Mouse (Mus musculus): ENCODE results near the gene Abi3bp. TPM values are rescaled to one million over a fixed set of nuclear protein-coding genes. Genes with fewer than 3 reads are reported as not detected.

The Abi3bp gene
- 10 to 100 TPM; 15.1 to 16.0 (median 15.2) TPM for total RNA-seq (2022)

DNA sequence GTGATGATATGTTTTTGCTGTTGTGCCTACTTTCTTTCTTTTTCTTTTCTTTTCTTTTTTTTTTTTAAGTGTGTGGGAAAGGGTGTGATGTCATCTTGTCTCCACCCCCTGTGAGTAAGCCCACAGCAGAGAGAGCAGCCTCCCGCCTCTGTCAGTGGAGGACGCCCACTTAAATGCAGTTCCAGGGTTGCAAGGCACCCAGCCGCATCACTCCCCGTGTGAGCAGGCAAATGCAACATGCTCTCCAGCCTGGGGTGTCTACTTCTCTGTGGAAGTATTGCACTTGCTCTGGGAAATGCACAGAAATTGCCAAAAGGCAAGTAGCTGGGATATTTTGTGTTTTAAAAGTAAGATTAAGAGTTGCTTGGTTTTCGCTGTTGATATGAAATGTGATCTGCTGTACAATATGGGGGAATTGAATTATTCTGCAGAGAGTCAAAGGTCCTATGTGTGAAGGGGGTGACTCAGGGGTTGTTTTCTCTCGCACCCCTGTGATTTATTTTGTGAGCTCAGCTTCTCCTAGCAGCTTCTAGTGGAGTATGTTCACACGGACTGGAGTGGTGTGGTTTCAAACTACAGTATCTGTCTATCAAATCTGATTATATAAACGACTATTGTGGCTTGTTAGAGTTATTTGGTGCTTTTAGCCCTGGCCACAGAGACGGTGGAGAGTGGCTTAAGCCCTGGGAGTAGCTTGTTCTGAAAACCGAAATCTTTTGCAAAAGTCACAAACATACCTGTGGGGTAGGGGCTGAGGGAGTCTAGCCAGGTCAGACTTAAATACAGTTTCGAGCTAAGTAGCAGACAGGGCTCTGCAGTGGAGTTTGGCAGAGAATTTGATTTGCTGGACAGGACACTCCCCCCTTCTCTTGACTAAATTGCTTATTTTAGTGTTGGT, at the start of gene Abi3bp:
TSS of gene Abi3bp (plus strand) at position 202 of the 898 bp plus-strand sequence.
- peak; percentile 18 to 50 for DNase-seq (ENCODE audit: low spot score in 2 of 2)

DNA sequence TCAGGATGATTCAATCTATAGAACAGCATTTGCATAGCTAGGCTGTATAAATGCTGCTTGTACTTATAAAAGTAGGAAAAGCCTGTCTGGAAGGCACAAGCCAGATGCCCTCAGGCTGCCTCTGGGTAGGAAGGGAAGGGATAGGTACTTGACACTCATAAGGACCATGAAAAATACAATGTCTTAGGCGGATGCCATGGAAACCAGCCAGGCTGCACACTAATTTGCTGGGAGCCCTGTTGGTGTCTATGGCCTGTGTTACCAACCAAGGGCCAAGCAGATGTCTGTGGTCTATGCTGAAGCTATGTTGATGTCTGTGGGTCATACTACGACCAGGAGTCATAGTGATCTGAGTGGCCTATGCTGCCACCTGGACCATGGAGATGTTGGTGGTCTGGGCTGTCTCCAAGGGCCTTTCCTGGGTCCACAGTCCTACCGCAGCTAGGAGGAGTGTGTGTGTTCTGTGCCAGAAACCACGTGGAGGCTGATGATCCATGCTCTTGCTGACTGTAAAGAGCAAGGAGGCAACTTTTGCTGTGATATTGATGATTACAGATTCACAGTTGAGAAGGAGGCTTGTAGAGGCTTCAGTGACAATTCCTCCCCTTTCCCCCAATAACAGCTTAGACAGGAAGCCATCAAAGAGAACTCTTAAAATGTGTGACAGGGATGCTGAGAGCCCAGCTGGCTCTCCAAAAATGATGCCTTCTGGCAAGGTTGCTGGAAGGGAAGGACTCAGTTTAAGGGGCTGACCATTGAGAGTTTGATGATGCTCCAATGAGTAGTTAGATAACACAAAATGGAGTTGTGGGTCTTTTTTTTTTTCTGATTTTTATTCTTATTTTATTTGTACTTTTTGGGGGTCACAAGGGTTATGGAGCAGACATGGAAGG, 42.1 kb upstream of the Abi3bp start:
- DNase-seq (ENCODE audit: low spot score in 2 of 2): no peak

DNA sequence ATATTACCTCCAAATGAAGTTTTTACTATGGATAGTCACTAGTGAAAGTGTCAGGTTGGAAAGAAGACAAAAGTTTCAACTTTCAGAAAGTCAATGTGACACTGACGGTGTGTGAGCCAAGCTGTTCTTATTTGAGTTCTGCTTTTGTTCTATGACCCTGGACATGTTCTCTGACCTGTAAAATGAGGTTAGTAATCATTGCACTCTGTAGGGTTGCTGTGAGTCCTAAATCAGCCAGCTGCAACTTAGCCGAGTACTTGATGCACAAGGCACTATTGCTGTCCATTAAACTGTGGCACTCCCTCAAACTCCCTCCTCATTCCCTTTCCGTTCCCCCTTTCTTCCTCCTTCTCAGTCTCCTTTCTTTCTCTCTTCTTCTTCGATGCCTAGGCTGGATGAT, 37.4 kb upstream of the Abi3bp start:
- no peak for DNase-seq (ENCODE audit: low spot score in 2 of 2)

DNA sequence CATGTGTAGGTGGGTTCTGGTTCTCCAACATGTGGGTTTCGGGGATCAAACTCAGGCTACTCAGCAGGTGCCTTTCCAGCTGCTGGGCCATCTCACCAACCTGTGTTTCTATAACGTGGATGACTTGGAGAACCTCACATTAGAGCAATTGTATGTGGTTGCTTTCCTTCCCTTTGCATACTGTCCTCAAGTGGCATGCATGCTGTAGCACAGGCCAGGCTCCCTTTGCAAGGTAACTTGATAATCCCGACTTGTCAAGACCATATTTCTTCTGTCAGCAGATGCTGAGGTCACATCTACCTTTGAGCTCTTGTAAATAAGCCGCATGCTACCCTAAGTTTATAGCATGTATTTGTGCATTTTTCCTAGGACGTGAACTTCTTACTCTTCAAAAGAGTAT, 36.6 kb upstream of the Abi3bp start:
- DNase-seq (ENCODE audit: low spot score in 2 of 2): no peak

DNA sequence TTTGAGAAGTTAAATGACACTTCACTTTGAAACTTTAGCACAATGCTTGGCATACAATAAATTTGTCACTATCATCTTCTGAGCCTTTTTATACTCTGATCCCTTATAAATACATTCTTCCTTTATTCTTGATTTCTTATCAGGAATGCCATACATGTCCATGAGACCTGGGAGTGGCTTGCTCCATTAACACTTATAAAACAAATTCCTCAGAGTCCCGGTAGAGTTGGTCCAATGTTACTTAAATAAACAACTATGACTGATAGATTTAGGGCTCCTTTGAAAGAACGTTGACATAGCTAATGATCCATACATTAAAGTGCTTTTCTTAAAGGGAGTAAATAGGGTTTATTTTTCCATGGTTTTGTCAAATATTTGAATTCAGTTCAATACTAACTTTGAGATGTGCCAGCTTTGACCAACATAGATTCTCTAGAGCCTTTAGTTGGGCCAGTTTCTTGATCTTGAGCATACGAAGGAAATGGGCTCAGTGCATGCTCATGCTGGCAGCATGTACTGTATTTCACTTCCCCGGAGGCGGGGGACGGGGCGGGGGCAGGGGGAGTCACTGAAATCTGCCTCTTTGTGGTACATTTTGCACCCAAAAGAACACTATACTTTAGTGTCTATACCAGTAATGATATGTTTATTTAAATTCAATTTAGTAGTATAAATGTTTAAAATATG, 35.9 kb upstream of the Abi3bp start:
- no peak for DNase-seq (ENCODE audit: low spot score in 2 of 2)

DNA sequence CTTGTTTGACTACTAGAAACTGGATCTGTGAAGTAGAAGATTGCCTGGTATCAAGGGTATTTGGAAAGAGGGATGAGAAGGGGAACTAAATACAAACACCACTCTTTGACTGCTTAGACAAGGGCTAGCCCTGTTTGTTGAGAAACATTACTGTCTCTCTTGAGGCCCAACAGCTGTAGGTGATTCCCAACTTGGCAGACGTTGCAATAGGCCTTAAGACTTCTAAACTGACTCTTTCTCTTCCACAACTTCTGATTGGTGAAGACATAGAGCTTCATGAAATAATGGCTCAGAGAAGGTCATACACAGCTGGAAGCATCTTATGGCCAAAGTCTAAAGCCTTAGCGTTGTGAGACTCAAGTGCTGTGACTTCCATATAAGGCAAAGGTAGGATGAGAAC, 26.2 kb upstream of the Abi3bp start:
- DNase-seq (ENCODE audit: low spot score in 2 of 2): no peak

DNA sequence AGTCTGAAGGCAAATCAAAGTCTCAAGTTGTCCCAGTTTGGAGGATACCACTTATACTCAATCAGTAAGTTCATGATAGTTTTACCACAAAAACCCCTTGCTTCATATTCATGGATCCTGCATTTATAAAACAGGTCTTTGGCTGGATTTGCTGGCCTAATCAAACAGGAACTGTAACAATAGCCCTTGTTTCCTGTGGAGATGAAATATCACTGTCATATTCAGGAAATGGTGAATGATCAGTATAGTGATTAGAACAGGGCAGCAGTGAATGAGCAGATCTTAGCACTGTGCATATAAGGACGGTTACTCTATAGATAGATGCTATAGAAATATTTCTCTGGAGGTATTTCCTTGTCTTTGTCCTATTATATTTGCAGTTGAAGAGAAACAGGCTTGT, 25.8 kb upstream of the Abi3bp start:
- no peak for DNase-seq (ENCODE audit: low spot score in 2 of 2)

DNA sequence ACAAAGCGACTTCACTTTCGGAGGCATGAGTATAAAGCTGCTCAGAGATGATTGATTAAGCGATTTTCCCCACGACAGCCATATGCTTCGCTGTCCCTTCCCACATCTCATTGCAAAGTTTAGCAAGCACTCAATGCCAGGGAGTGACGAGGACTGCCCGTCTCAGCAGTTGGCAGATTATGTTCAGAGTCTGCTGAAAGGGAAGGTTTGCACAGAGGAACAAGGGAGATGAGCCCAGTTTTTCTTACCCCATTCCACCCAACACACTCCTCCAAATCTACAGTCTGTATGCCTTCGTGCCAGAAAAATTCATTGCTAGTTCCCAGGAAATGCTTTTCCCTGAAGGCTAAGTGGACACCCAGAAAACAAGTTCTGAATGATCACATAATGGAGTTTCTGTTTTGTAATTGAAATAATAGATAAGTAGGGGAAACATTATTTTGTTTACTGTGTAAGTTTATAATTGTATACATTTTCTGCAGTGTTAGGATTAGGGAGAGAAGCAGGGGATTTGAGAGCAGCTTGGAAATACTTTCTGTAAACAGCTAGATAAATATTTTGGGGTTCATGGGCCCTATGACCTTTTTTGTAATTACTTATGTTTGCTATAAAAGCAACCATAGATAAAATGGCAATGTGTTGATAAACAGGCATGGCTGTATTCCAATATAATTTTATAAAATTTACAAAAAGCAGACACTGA, 19.5 kb upstream of the Abi3bp start:
- DNase-seq (ENCODE audit: low spot score in 2 of 2): no peak

DNA sequence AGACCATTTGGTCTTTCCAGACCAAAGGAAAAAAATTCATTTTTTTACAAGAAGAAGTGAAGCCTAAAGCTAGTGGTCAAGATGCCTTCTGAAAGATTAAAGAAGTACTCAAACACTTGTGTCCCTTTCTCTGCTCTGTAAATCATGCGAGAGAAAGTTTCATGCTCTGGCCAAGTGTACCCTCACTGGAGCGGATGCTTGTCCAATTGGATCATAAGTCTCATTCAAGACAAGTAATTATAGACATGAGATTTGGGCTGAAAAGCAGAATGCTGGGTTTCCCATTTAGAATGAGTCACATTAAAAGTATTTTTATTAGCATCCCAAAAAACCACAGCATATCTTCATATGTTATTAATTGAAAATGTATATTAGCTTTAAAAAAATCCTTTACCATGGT, 4.5 kb upstream of the Abi3bp start:
- DNase-seq (ENCODE audit: low spot score in 2 of 2): no peak

DNA sequence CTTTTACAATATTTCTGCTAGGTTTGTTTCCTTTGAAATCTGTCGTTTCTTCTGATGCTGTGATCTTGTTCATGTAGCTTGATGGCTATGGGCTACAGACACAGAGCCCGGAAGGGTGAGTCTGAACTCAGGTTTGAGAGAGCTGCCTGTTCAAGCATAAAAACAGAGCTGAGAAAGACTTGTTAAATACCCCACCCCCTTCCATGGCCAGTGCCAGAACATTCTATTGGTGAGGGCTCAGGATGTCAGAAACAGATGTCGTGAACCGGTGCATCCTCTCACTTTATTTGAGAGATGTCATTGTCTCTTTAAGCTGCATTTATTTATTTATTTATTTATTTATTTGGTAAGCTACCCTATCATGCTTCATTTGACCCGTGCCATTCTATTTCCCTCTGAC, 2.0 kb upstream of the Abi3bp start:
- no peak for DNase-seq (ENCODE audit: low spot score in 2 of 2)

DNA sequence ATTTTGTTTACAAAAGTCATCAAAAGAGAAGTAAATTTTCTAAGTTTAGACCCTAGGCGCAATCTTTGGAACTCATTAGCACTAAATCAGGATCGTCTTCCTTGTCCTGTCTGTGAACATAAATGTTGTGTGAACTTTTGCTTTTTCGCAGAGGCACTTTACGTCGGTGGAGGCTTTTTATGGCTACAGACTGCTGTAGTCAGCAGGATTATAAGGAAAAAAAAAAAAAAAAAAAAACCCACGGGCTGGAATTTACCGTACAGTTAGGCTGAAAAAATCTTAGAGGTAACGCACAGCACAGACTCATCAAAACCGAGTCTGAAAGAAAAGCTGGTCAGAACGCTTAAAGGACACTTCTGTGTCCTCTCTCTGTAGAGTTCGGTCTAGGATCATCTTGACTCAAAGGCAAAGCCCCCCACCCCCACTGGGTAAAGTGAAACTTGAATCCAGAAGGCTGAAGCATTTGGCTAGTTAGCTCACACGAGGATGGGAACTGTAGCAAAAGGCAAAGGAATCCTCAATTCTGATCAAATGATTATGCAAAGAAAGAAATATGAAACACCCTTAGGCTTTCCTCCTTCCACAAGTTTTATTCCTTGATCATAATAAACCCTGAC, 1.0 kb downstream of the Abi3bp start:
- no peak for DNase-seq (ENCODE audit: low spot score in 2 of 2)

DNA sequence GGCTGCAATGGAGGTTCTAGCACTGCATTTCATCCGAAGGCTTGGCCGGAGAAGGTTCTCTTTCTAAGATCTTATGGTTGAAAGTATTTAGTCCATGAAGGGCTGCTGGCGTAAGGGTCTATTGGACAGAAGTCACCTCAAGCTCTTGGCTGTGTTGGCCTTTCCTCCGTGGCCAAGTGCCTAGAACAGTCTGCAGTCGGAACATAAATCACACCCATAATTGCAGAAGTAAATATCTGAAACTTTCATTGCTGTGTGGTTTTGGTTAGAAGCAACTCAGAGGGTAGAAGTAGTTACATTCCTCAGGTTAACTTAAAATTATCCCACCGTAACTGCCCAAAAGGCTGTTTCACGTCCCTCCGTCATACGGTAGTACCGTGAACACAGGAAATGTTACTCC, 5.8 kb downstream of the Abi3bp start:
- no peak for DNase-seq (ENCODE audit: low spot score in 2 of 2)

DNA sequence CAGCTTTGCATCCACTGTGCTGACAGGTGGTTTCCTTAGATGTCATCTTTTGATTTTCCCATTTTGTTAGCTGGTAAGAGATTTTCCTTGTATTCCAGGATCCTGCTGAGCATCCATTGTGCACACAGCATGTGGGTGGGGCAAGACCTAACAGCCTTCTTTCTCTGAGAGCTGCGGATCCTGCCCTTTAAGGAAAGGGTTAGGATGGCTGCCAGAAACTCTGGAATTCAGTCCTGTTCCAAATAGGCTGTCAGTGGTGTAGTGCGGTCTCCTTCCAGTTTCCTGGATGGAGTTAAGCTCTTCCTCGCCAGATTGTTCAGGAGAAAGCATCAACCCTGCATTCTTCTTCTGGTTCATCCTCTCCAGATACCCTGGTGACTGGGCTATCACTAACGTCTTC, 8.8 kb downstream of the Abi3bp start:
- DNase-seq (ENCODE audit: low spot score in 2 of 2): no peak

DNA sequence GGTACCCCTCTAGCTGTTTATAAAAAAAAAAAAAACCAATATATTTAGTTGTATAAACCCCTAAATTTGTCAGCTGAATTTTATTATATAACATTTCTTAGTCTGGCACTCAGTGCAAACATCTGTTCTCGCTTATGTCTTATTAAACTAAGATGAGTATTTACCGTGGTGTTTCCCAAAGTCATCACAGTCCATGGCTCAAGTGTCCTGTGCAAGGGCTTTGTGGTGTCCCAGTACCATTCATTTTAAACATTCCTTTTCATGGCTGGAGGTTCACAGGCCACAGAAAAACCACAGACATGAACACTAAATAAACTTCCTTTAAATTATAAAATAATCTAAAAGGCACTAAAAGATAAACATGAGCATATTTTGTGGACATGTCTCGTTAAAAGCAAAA, 13.2 kb downstream of the Abi3bp start:
- no peak for DNase-seq (ENCODE audit: low spot score in 2 of 2)

DNA sequence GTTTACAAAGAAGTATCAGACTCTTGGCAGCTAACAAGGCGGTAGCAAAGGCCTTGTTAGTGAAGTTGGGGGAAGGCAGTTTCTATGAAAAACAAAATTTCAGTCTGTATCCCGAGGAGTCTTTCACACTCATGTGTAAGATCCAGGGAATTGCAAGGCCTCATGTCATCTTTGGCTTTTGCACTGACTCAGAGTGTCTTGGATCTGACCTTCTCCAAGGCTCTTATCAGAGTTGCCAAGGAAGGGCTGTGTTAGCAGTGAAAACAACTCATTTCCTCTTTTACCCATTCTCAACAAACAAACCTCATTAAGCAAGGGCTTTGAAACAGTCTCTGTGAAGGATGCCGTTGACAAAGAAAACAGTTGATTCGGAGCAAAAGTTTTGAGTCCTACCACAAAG, 17.6 kb downstream of the Abi3bp start:
- DNase-seq (ENCODE audit: low spot score in 2 of 2): no peak

DNA sequence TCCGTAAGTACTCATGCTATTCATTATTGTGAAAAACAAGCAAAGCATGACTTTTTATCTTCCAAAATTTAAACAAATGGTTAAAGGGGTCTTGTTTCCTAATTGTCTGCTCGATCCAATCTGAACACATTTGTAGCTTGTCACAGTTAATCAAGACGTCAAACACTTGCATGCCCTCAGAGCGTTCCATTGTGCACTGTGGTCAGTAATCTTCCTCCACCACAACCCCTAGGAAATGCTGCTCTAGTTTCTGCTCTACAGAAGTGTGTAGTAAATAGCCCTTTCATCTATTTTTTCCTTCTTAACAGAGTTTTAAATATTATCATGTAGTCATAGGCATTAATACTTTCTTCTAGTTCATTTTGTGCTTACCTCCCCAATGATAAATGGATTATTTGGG, 19.1 kb downstream of the Abi3bp start:
- no peak for DNase-seq (ENCODE audit: low spot score in 2 of 2)

DNA sequence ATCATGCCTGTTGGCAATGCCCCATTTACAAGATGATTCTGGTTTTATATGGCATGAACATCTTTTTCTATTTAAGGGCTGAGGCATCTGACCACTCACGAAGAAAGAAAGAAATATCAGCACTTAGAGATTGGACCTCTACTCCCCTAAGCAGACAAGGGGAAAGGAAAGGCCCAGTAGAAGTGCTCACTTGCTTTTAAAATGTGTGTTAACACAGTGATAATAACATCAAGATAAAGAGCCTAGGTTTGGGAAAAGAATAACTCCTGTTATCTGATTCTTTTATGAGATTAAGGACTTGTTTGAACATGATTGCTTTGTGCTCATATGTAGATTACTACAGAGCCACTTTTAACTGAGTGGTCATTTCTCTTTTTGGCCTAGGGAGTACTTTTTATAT, 21.0 kb downstream of the Abi3bp start:
- no peak for DNase-seq (ENCODE audit: low spot score in 2 of 2)

DNA sequence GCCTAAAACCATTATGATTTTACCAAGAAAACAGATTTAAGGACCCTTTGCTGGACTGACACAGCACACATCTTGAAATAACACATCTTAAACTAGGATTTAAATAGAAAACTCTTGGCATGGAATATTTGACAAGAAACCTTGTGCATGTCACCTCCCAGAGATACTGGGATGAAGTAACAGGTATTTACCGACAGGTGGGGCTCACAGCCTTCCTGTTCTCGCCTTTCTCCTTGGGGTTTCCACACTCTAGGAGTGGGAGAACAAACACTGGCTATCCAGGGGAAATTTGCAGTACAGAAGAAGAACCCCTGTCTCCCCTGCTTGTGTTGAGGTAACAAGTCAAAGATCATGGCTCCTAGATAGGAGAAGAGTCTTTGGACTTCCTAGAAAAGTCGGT, 22.8 kb downstream of the Abi3bp start:
- DNase-seq (ENCODE audit: low spot score in 2 of 2): no peak

DNA sequence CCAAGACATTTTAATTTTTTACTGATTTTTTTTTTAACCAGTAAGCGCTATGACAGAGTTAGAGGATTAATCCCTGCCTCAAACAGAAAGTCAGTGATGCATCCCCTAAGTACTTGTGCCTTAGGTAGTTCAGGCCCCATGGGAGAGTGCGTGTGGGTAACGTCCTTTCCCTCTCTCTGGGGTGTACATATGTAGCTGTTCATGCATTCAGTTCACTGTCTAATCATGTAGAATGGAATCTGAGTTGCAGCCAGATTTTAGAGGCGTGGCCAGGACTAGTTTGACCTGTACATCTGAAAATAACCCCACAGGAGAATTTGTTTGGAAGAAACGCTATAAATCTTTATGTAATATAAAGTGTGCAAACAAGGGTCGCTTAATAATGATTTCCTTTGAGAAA, 23.4 kb downstream of the Abi3bp start:
- no peak for DNase-seq (ENCODE audit: low spot score in 2 of 2)

DNA sequence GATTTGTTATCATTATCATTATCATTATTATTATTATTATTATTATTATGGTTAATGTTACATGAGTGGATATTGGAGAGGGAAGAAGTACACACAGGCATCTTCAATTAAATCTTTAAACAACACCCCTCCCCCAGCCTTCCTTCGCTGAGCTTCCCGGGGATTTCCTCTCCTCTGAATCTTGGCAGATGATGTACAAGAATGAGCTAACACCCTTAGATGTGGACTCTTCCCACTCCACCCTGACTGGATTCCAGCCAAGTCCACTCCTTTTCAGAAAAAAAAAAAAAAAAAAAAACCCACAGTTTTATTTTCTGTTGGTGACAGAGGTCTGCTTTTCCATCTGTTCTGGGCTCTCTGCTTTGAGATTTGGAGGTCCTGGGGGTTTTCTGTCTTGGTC, 23.8 kb downstream of the Abi3bp start:
- DNase-seq (ENCODE audit: low spot score in 2 of 2): no peak

DNA sequence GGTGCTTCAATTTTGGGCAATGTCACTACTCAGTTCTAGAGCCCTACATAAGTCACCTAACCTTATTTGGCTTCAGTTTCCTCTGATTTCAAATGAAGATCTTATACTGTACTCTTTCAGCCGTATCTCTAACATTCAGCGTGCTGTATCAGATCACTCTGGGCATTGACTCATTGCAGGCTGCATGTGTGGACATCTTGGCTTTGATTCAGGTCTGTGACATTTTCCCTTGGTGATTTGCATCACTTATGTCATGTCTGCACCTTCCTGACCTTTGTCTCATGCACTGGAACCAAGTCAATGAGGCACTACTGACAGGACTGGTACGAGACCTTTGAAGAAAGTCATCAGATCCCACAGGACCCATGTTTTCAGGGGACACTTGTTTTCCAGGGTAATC, 24.5 kb downstream of the Abi3bp start:
- DNase-seq (ENCODE audit: low spot score in 2 of 2): no peak

Data from left cerebral cortex, adult 8-10 months (tissue).